Mouse (Mus musculus): ENCODE data around the gene Ctcfl. TPM values are rescaled to one million over a fixed set of nuclear protein-coding genes. Genes with fewer than 3 reads are reported as not detected.

Gene Ctcfl
- polyA plus RNA-seq, 1 experiment, result not detected

DNA sequence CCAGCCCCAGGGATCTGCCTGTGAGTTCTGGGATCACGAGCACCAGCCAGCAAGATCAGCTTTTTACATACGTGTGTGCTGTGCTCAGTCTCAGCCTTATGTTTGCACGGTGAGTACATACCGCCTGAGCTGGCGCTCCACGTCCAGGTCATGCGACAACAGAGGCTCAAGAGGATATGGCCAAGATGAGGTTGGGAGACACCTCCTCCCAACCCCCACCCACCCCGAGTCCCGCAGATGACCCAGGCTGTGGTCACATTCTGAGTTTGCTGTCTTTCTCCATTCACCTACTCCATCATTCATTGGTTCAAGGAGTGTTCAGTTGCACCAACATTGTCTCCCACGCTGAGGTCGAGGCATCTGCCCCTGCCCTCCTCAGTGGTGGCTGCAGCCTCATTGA lies 34.5 kb downstream of the Ctcfl start:
- no peak overlapping the region for H3K27ac ChIP-seq (ENCODE audit: control insufficient read depth, insufficient read depth, low read depth, low read length, poor library complexity)
- 86% methylated on average over 11 of the region's 11 CpGs for WGBS

GRCm38 (mm10) chr2:173083712-173084475 lies 35.4 kb downstream of the Ctcfl start:
- peaks cover 5% of the 10 kb centered on the region; the same call in 1 of the 2 replicates for H3K4me1 ChIP-seq (ENCODE audit: control insufficient read depth, insufficient read depth, low read length)
- no peak overlapping the region for H3K4me3 ChIP-seq (replicated peaks; ENCODE audit: control insufficient read depth, low read depth, low read length)
- WGBS, result 16% methylated on average over 13 of the region's 13 CpGs
- TF ChIP-seq POLR2A (IDR thresholded peaks at IDR 0.05; ENCODE audit: borderline replicate concordance, control insufficient read depth, low read depth, low read length) (0 out of 2 replicates have a peak, but pooled peaks have one; percentile 10), CTCF (IDR thresholded peaks at IDR 0.05; ENCODE audit: control insufficient read depth, insufficient read depth, low read length) (0 out of 2 replicates have a peak, but pooled peaks have one; percentile 10)
- H3K27ac ChIP-seq (ENCODE audit: control insufficient read depth, insufficient read depth, low read depth, low read length, poor library complexity), result peak overlapping the region; percentile 35

More for the DNA sequence above, 34.5 kb downstream of the Ctcfl start:
- H3K4me1 ChIP-seq (ENCODE audit: control insufficient read depth, insufficient read depth, low read length), result peaks cover 5% of the 10 kb centered on the region; the same call in 1 of the 2 replicates
- no peak for TF ChIP-seq POLR2A (IDR thresholded peaks at IDR 0.05; ENCODE audit: borderline replicate concordance, control insufficient read depth, low read depth, low read length)
- TF ChIP-seq CTCF (IDR thresholded peaks at IDR 0.05; ENCODE audit: control insufficient read depth, insufficient read depth, low read length), result no peak
- no peak overlapping the region for H3K4me3 ChIP-seq (replicated peaks; ENCODE audit: control insufficient read depth, low read depth, low read length)

DNA sequence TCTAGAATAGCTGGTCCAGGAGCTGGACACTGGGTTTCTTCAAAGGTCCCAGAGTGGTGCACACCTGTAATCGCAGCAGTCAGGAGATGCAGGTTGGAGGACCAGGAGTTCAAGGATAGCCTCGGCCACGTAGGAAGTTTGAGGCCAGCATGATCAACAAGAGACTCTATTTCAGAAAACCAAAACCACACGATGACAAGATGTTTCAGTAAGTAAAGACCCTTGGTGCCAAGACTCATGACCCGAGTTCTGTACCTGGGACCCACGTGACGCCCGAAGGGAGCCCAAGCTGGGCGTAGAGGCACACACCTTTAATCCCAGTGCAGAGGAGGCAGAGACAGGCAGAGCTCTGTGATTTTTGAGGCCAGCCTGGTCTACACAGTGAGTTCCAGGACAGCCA lies 36.2 kb downstream of the Ctcfl start:
- WGBS, result 22% methylated on average over 9 of the region's 9 CpGs
- Histone ChIP-seq H3K4me3 (replicated peaks; ENCODE audit: control insufficient read depth, low read depth, low read length) (no peak overlapping the region), H3K27ac (ENCODE audit: control insufficient read depth, insufficient read depth, low read depth, low read length, poor library complexity) (peak overlapping the region; percentile 27), H3K4me1 (ENCODE audit: control insufficient read depth, insufficient read depth, low read length) (peaks cover 5% of the 10 kb centered on the region; the same call in 1 of the 2 replicates)
- TF ChIP-seq CTCF (IDR thresholded peaks at IDR 0.05; ENCODE audit: control insufficient read depth, insufficient read depth, low read length) (no peak), POLR2A (IDR thresholded peaks at IDR 0.05; ENCODE audit: borderline replicate concordance, control insufficient read depth, low read depth, low read length) (no peak)

- WGBS, result 26% methylated on average over 3 of the region's 3 CpGs
- H3K4me1 ChIP-seq (ENCODE audit: control insufficient read depth, insufficient read depth, low read length), result peaks cover 5% of the 10 kb centered on the region; the same call in 1 of the 2 replicates
- TF ChIP-seq POLR2A (IDR thresholded peaks at IDR 0.05; ENCODE audit: borderline replicate concordance, control insufficient read depth, low read depth, low read length), result no peak
- no peak overlapping the region for H3K4me3 ChIP-seq (replicated peaks; ENCODE audit: control insufficient read depth, low read depth, low read length)
- H3K27ac ChIP-seq (ENCODE audit: control insufficient read depth, insufficient read depth, low read depth, low read length, poor library complexity), result peak overlapping the region; percentile 27
Measured at GRCm38 (mm10) chr2:173082706-173083105, 36.6 kb downstream of the Ctcfl start.

- TF ChIP-seq CTCF (IDR thresholded peaks at IDR 0.05; ENCODE audit: control insufficient read depth, insufficient read depth, low read length) (peak; percentile 99), POLR2A (IDR thresholded peaks at IDR 0.05; ENCODE audit: borderline replicate concordance, control insufficient read depth, low read depth, low read length) (no peak)
- Histone ChIP-seq H3K4me3 (replicated peaks; ENCODE audit: control insufficient read depth, low read depth, low read length) (no peak overlapping the region), H3K4me1 (ENCODE audit: control insufficient read depth, insufficient read depth, low read length) (peaks cover 5% of the 10 kb centered on the region; the same call in 1 of the 2 replicates), H3K27ac (ENCODE audit: control insufficient read depth, insufficient read depth, low read depth, low read length, poor library complexity) (no peak overlapping the region)
- 25% methylated on average over 10 of the region's 10 CpGs for WGBS
Measured at GRCm38 (mm10) chr2:173080785-173081241, 38.5 kb downstream of the Ctcfl start.

GRCm38 (mm10) chr2:173079766-173080549 lies 39.4 kb downstream of the Ctcfl start:
- TF ChIP-seq POLR2A (IDR thresholded peaks at IDR 0.05; ENCODE audit: borderline replicate concordance, control insufficient read depth, low read depth, low read length) (no peak), CTCF (IDR thresholded peaks at IDR 0.05; ENCODE audit: control insufficient read depth, insufficient read depth, low read length) (no peak)
- WGBS, result 64% methylated on average over 10 of the region's 10 CpGs
- H3K27ac ChIP-seq (ENCODE audit: control insufficient read depth, insufficient read depth, low read depth, low read length, poor library complexity), result no peak overlapping the region
- H3K4me3 ChIP-seq (replicated peaks; ENCODE audit: control insufficient read depth, low read depth, low read length), result no peak overlapping the region
- H3K4me1 ChIP-seq (ENCODE audit: control insufficient read depth, insufficient read depth, low read length), result peaks cover 5% of the 10 kb centered on the region; the same call in 1 of the 2 replicates

DNA sequence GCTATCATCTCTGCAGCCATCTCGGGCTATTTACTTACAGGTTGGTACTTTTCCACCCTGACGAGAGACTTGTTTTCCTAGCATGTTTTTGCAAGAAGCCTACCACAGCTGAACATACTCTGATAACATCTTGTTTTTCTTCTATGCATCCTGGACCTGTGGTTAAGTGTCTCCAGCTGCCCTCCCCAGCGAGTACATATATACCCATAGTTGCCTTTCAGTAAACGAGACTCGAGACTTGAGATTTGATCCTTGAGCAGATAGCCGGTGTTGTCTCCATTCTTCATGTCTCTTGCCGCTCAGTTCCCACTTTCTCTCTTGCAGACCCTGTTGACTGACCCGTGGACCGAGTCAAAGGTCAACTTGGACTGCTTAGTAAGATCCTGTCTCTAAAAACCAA lies 42.4 kb downstream of the Ctcfl start:
- no peak for TF ChIP-seq POLR2A (IDR thresholded peaks at IDR 0.05; ENCODE audit: borderline replicate concordance, control insufficient read depth, low read depth, low read length)
- TF ChIP-seq CTCF (IDR thresholded peaks at IDR 0.05; ENCODE audit: control insufficient read depth, insufficient read depth, low read length), result no peak
- H3K4me1 ChIP-seq (ENCODE audit: control insufficient read depth, insufficient read depth, low read length), result peaks cover 3% of the 10 kb centered on the region; the same call in 1 of the 2 replicates
- 75% methylated on average over 9 of the region's 9 CpGs for WGBS
- no peak overlapping the region for H3K27ac ChIP-seq (ENCODE audit: control insufficient read depth, insufficient read depth, low read depth, low read length, poor library complexity)
- H3K4me3 ChIP-seq (replicated peaks; ENCODE audit: control insufficient read depth, low read depth, low read length), result no peak overlapping the region

GRCm38 (mm10) chr2:173073666-173074065 lies 45.7 kb downstream of the Ctcfl start:
- H3K4me3 ChIP-seq (replicated peaks; ENCODE audit: control insufficient read depth, low read depth, low read length), result peak overlapping the region; percentile 62
- no peaks in the 10 kb centered on the region; the same call in 1 of the 2 replicates for H3K4me1 ChIP-seq (ENCODE audit: control insufficient read depth, insufficient read depth, low read length)
- H3K27ac ChIP-seq (ENCODE audit: control insufficient read depth, insufficient read depth, low read depth, low read length, poor library complexity), result peak overlapping the region; percentile 88
- no peak for TF ChIP-seq CTCF (IDR thresholded peaks at IDR 0.05; ENCODE audit: control insufficient read depth, insufficient read depth, low read length)
- TF ChIP-seq POLR2A (IDR thresholded peaks at IDR 0.05; ENCODE audit: borderline replicate concordance, control insufficient read depth, low read depth, low read length), result no peak
- WGBS, result 65% methylated on average over 5 of the region's 5 CpGs

All from bone marrow, adult 2 months (tissue).